Mouse (Mus musculus) CD4-positive, CD25-positive, alpha-beta regulatory T cell, adult 2 months (primary cell): ENCODE results near the gene Tbx19.

Experiments used
- DNase-seq: peaks from one replicate; pipeline ENCODE4 v3.0.0-alpha.2; 2012; ENCODE audit warnings: low read depth, low spot score

Tbx19 gene

GRCm38 (mm10) chr1:165114460-165115175 is 46.0 kb downstream of the Tbx19 start:
- peak; percentile 48 for DNase-seq

- DNase-seq: no peak
Measured at GRCm38 (mm10) chr1:165113700-165114099, 46.9 kb downstream of the Tbx19 start.

DNA sequence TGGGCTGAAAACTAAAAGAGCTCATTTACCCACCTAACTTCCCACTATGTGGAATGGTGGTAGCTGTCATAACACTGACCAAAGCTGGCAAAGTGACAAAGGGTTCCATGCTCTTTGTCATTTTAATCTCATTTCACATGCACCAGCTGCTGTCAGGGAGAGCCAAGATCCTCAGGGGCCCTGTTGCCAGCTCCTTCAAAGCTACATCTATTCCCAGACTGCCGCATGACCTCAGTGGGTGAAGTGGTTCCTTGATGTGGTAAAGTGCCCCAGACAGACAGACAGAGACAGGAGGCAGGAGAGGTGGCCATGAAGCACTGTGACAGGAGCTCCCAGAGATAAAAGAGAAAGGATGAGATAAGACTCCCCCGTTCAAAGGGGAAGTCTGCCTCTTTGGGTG is 49.9 kb downstream of the Tbx19 start:
- DNase-seq: peak; percentile 11

GRCm38 (mm10) chr1:165109135-165109534 is 51.4 kb downstream of the Tbx19 start:
- no peak for DNase-seq

- no peak for DNase-seq
Measured at GRCm38 (mm10) chr1:165108477-165108876, 52.1 kb downstream of the Tbx19 start.

DNA sequence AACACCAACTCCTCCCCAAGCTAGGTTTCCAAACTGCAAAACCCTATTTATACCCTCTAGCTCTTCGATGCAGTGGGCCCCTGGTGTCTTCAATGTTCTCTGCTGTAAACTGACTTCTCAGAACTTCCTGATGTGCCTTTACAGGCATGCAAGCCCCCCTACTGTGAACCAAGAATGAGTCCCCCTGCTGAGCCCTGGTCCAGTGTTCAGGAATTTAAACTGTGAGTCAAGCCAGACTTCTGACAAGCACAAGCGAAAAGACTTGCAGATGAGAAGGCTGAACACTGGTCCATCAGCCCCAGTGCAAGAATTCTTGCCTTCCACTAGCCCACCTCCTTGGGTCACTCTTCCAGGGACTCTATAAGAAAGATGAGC is 54.6 kb downstream of the Tbx19 start:
- no peak for DNase-seq

DNA sequence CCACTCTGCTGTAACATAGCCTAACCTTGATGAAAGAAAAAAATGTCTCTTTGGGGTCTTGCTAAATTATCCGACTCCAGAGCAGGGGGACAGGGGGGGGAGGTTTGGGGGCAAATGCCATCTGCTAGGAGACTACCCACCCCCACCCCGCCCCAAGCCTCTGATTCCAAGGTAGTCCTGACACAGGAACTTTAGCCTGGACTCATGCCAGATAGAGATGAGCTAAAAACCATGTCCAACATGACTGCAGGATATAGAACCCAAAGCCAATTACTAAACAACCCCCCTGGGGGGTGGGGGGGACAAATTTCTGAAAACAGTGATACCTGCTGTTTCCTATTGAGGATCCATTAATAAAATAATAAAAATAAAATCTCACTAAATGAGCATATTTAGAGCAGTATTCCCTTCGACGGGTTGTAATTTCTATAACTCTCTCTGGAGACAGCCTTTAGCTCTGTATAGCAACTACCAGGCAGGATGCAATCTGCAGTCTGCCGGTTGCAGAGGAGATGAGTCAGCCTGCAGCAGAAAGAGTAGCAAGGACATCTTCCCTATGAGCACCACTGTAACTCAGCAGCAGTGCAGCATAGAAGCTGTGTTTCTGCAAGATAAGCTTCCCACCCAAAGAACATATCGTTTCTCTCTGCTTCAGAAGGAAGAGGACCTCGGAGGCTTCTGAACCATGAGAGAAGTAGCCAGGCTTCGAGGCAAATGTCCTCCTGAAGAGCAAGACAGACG is 55.1 kb downstream of the Tbx19 start:
- no peak for DNase-seq

- no peak for DNase-seq
Measured at GRCm38 (mm10) chr1:165104707-165105259, 55.8 kb downstream of the Tbx19 start.

GRCm38 (mm10) chr1:165099569-165099968 is 61.0 kb downstream of the Tbx19 start:
- no peak for DNase-seq

GRCm38 (mm10) chr1:165094871-165095270 is 65.7 kb downstream of the Tbx19 start:
- no peak for DNase-seq

DNA sequence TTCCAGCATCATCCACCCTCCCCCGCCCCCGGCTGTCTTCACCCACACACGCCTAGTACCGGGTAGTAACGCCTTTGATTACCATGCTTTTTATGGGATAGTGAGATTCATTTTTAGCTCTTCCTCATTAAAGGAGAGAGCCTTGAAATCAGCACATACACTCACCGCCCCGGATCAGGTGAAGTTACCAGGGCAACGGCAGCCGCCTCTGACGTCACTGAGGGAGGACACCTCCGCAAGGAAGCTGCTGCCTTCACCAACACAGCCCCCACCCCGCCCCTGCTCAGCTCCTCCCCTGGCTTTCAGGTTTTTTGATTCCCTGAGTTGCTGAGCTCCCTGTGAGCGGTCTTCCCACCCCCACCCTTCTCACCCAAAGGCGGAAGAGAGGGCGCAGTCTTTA is 68.9 kb downstream of the Tbx19 start:
- peak; percentile 93 for DNase-seq

DNA sequence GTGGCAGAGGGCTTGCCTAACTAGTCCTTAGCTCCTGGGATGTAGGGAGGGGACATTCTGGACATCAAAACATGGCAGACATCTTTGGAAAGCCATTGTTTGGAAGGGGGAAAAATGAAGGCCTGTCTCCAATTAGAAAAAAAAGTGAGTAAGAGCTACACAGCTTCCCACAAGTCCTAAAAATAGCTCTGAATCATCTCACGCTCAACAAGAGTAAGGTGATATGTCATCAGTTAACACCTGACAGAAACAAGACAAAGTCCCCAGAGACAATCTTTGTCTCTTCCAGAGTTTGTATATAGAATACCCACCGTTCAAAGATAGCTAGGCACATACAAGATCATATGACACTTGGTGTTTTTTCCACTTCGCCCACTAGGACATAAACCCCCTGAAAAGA is 71.0 kb downstream of the Tbx19 start:
- DNase-seq: no peak
